Mouse (Mus musculus) heart, embryonic 15.5 days (tissue): Measurements from ENCODE around the gene Abl1. TPM values are rescaled to one million over a fixed set of nuclear protein-coding genes. Genes with fewer than 3 reads are reported as not detected.

ENCODE experiments used
- ATAC-seq: fragments of 200-750 bp; cut with Nextera tagmentation; replicated peaks from 2 replicates; pipeline ENCODE4 v1.8.0; 2017; ENCODE audit warnings: low read depth, moderate TSS enrichment; ENCODE audit not compliant: insufficient number of reproducible peaks, insufficient read depth, low FRiP score
- H3K27ac ChIP-seq: fragments of 300-500 bp; sonication (generic); 2 replicates; pipeline ENCODE4 v1.5.1; 2015; ENCODE audit warnings: mild to moderate bottlenecking, inconsistent platforms
- H3K27me3 ChIP-seq: fragments of 300-500 bp; sonication (generic); 2 replicates; pipeline ENCODE4 v1.6.1; 2015; ENCODE audit warnings: inconsistent platforms
- H3K36me3 ChIP-seq: fragments of 300-500 bp; sonication (generic); 2 replicates; pipeline ENCODE4 v1.6.1; 2015; ENCODE audit warnings: mild to moderate bottlenecking, inconsistent platforms
- H3K4me1 ChIP-seq: fragments of 300-500 bp; sonication (generic); replicated peaks from 2 replicates; pipeline ENCODE4 v1.6.1; 2015; ENCODE audit warnings: inconsistent platforms
- H3K4me2 ChIP-seq: fragments of 300-500 bp; sonication (generic); 2 replicates; pipeline ENCODE4 v1.6.1; 2015; ENCODE audit warnings: inconsistent platforms, mild to moderate bottlenecking, moderate library complexity
- H3K4me3 ChIP-seq: fragments of 300-500 bp; sonication (generic); 2 replicates; pipeline ENCODE4 v1.5.1; 2015; ENCODE audit warnings: mild to moderate bottlenecking, inconsistent platforms
- H3K9ac ChIP-seq: fragments of 300-500 bp; sonication (generic); 2 replicates; pipeline ENCODE4 v1.6.1; 2015; ENCODE audit warnings: mild to moderate bottlenecking, inconsistent platforms
- H3K9me3 ChIP-seq: fragments of 300-500 bp; sonication (generic); replicated peaks from 2 replicates; pipeline ENCODE4 v1.6.1; 2016; ENCODE audit warnings: inconsistent platforms
- WGBS: fragments of 180-500 bp; shearing (Covaris S2); methylation state at CpG from one replicate; pipeline ENCODE4 v1.1.7; 2015; ENCODE audit warnings: mixed read lengths; 5-methylcytosine and 5-hydroxymethylcytosine counted together
- polyA plus RNA-seq: library from polyadenylated mRNA; unstranded; fragments of >200 nt; fragmentation: Nextera tagmentation; extraction: Ambion mirVana; gene quantifications from 2 replicates; pipeline ENCODE4 v1.2.1, GENCODE M21; 2015

The Abl1 gene
- 21.9 and 30.4 TPM in 2 replicates for polyA plus RNA-seq

- no peaks in the 10 kb centered on the region for H3K9me3 ChIP-seq
- H3K36me3 ChIP-seq: no peaks in the 10 kb centered on the region
- no peaks in the 10 kb centered on the region for H3K27me3 ChIP-seq
- under 1% methylated on average over 64 of the region's 64 CpGs for WGBS
- H3K4me2 ChIP-seq: peak within 1 kb of the TSS; percentile 79
- H3K9ac ChIP-seq: peak within 1 kb of the TSS; percentile 95
- peak; percentile 99 for ATAC-seq
- peak within 1 kb of the TSS; percentile 86 for H3K4me3 ChIP-seq
- H3K4me1 ChIP-seq: peaks cover 27% of the 10 kb centered on the region
- H3K27ac ChIP-seq: peak within 1 kb of the TSS; percentile 94
Observed at GRCm38 (mm10) chr2:31688074-31688925, at the start of gene Abl1. TSS of gene Abl1 (plus strand) at chr2:31688376.

DNA sequence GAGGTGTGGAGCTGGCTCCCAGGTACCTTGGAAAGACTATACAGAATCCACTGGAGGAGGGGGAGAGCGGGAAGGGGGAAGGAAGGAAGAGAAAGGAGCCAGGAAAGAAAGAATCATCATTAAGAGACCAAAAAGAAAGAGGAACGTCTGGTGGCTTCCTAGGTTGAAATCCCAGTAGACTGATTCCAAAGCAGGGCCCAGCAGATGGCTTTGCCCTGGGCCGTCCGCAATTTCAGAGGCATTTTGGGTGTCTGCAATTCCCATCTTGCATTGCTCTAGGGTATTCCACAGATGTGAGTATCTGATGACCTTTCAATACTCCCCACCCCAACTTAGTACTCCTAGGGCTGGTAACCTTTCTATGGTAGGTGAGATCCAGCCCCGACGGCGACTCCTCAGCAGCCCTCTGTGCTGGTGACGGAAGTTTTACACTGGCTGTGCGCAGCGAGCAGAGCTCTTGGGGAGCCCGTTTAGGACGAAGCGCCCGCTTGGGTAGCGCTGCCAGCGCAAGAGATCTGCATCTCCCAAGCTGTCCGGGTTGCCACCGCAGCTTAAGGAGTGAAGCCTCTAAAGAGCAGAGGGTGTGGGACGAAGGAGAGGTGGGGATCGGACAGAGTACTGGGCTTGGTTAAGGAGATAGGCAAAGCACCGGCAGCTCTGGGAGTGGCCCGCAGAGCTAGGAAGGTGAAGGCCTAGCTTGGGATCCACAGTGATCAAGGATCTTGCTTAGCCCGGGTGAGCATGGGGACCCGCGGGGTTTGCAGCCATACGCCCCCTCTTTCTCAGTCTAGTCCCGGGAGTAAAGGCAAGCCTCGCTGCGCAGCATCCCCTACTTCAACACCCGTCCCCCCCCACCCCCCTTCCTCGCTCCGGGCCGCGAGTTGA is 49.4 kb upstream of the Abl1 start:
- H3K27ac ChIP-seq: no peak overlapping the region
- WGBS: 2% methylated on average over 32 of the region's 34 CpGs
- H3K27me3 ChIP-seq: peaks cover 100% of the 10 kb centered on the region
- H3K9ac ChIP-seq: no peak overlapping the region
- no peaks in the 10 kb centered on the region for H3K9me3 ChIP-seq
- H3K4me3 ChIP-seq: no peak overlapping the region
- no peak overlapping the region for H3K4me2 ChIP-seq
- no peak for ATAC-seq
- H3K36me3 ChIP-seq: no peaks in the 10 kb centered on the region
- peaks cover 47% of the 10 kb centered on the region for H3K4me1 ChIP-seq

DNA sequence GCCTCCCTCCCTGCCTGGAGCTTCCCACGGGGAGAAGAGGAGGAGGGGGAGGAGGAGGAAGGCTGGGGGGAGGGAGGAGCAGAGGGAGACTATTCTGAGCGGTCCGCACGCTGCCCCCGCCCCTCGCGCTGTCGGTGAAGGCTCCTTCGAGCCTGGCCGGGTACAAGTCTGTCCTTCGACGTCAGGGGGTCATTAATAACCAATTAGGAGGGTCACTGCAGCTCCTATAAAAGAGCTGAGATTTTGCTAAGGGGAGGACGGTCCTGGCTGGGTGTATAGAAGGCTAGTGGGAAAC is 48.8 kb upstream of the Abl1 start:
- H3K36me3 ChIP-seq: no peaks in the 10 kb centered on the region
- H3K4me1 ChIP-seq: peaks cover 47% of the 10 kb centered on the region
- 2% methylated on average over 12 of the region's 13 CpGs for WGBS
- H3K4me2 ChIP-seq: no peak overlapping the region
- H3K27ac ChIP-seq: no peak overlapping the region
- peaks cover 100% of the 10 kb centered on the region for H3K27me3 ChIP-seq
- ATAC-seq: no peak
- no peaks in the 10 kb centered on the region for H3K9me3 ChIP-seq
- H3K9ac ChIP-seq: no peak overlapping the region
- H3K4me3 ChIP-seq: no peak overlapping the region

DNA sequence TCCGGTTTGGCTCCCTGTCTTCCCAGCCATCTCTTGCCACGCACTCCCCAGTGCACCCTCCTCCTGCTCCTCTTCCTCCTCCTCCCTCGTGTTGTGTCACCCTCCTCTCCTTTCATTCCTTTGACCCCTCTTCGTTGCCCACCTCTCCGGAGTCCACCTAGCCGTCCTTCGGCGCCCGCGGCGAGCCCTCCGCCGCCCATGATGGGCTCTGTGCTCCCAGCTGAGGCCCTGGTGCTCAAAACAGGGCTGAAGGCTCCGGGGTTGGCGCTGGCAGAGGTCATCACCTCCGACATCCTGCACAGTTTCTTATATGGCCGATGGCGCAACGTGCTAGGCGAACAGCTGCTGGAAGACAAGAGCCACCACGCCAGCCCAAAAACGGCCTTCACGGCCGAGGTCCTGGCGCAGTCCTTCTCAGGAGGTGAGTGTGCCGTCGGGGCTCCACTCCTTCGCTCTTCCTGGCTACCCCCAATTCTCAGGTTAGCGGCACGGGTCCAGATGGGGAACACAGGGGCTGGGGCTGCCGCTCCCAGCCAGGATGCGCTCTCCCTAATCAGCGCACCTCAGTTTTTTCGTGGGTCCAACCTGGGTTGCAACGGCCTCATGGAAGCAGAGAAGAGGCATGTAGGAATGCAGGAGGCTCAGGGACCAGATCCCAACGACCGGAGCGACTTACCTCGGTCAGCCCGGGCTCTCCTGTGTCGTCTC is 48.1 kb upstream of the Abl1 start, which contains the start of gene Prdm12:
TSS of gene Prdm12 (plus strand) at position 137 of the 708 bp plus-strand sequence.
- H3K4me1 ChIP-seq: peaks cover 47% of the 10 kb centered on the region
- 3% methylated on average over 41 of the region's 41 CpGs for WGBS
- peak within 1 kb of the TSS; percentile 22 for H3K4me3 ChIP-seq
- H3K9ac ChIP-seq: no peak within 1 kb of the TSS
- no peak for ATAC-seq
- 0 out of 2 replicates have a peak within 1 kb of the TSS, but pooled peaks have one; percentile 24 for H3K4me2 ChIP-seq
- H3K27me3 ChIP-seq: peaks cover 100% of the 10 kb centered on the region
- H3K9me3 ChIP-seq: no peaks in the 10 kb centered on the region
- no peaks in the 10 kb centered on the region for H3K36me3 ChIP-seq
- H3K27ac ChIP-seq: no peak within 1 kb of the TSS

GRCm38 (mm10) chr2:31640609-31641507 is 47.3 kb upstream of the Abl1 start:
- H3K4me2 ChIP-seq: 0 out of 2 replicates have a peak overlapping the region, but pooled peaks have one; percentile 24

DNA sequence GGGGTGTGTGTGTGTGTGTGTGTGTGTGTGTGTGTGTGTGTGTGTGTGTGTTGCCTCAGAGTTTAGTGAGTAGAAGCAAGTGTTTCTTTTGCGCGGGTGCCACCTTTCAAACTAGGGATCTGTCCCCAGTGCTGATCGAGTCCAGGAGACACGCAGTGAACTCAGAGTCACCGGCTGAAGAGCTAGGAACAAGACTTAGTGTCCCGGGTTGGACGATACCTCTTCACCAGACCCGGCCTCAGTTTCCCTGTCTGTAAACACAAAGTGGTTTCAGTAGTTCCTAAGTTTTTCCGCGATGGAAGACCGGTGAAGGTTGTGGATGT is 46.7 kb upstream of the Abl1 start:
- Histone ChIP-seq H3K27me3 (peaks cover 99% of the 10 kb centered on the region), H3K9me3 (no peaks in the 10 kb centered on the region), H3K4me1 (peaks cover 35% of the 10 kb centered on the region), H3K27ac (no peak overlapping the region), H3K4me3 (no peak overlapping the region; the same call in 1 of the 2 replicates), H3K36me3 (no peaks in the 10 kb centered on the region), H3K4me2 (no peak overlapping the region), H3K9ac (no peak overlapping the region)
- no peak for ATAC-seq
- 1% methylated on average over 11 of the region's 11 CpGs for WGBS

More at GRCm38 (mm10) chr2:31640609-31641507, 47.3 kb upstream of the Abl1 start:
- H3K9ac ChIP-seq: no peak overlapping the region
- H3K4me1 ChIP-seq: peaks cover 41% of the 10 kb centered on the region
- H3K27ac ChIP-seq: no peak overlapping the region
- H3K27me3 ChIP-seq: peaks cover 99% of the 10 kb centered on the region
- peak overlapping the region; percentile 22 for H3K4me3 ChIP-seq
- no peaks in the 10 kb centered on the region for H3K36me3 ChIP-seq
- 2% methylated on average over 48 of the region's 48 CpGs for WGBS
- ATAC-seq: no peak
- H3K9me3 ChIP-seq: no peaks in the 10 kb centered on the region

- Histone ChIP-seq H3K4me2 (no peak overlapping the region), H3K9me3 (no peaks in the 10 kb centered on the region), H3K27ac (no peak overlapping the region), H3K4me3 (no peak overlapping the region), H3K27me3 (peaks cover 99% of the 10 kb centered on the region), H3K9ac (no peak overlapping the region), H3K4me1 (peaks cover 31% of the 10 kb centered on the region), H3K36me3 (no peaks in the 10 kb centered on the region)
- 3% methylated on average over 18 of the region's 18 CpGs for WGBS
- no peak for ATAC-seq
Observed at GRCm38 (mm10) chr2:31641929-31642328, 46.2 kb upstream of the Abl1 start.

DNA sequence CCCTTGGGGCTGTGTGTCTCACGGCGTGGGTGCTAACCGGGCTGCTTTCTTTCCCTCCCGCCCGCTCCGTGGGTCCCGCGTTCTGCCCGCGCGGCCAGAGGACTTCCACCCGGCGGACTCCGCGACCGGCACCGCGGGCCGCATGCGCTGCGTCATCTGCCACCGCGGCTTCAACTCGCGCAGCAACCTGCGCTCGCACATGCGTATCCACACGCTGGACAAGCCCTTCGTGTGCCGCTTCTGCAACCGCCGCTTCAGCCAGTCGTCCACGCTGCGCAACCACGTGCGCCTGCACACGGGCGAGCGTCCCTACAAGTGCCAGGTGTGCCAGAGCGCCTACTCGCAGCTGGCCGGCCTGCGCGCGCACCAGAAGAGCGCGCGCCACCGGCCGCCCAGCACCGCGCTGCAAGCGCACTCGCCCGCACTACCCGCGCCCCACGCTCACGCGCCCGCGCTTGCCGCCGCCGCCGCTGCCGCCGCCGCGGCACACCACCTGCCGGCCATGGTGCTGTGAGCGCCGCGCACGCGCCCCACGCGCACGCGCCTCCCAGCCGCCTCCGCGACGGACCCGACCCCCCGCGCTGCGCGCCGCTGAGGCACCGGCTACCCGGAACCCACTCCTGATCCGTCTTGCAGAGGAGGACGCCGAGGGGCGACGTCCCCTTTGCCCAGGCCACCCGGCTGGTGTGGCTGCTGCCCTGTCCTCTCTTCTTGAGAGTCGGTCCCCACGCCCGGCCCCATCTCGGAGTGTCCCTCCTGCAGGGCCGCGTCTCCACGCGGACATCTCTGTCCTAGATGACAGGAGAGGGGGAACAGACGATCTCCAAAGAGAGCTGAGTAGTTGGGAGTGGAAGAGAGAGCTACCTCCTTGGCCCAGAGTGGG is 34.0 kb upstream of the Abl1 start:
- 0 out of 2 replicates have a peak, but pooled peaks have one; percentile 8 for ATAC-seq
- Histone ChIP-seq H3K4me1 (peaks cover 13% of the 10 kb centered on the region), H3K4me2 (peak overlapping the region; percentile 100), H3K27me3 (peaks cover 94% of the 10 kb centered on the region), H3K27ac (no peak overlapping the region), H3K36me3 (no peaks in the 10 kb centered on the region), H3K9ac (peak overlapping the region; percentile 51), H3K9me3 (no peaks in the 10 kb centered on the region), H3K4me3 (peak overlapping the region; percentile 59)
- under 1% methylated on average over 94 of the region's 109 CpGs for WGBS

DNA sequence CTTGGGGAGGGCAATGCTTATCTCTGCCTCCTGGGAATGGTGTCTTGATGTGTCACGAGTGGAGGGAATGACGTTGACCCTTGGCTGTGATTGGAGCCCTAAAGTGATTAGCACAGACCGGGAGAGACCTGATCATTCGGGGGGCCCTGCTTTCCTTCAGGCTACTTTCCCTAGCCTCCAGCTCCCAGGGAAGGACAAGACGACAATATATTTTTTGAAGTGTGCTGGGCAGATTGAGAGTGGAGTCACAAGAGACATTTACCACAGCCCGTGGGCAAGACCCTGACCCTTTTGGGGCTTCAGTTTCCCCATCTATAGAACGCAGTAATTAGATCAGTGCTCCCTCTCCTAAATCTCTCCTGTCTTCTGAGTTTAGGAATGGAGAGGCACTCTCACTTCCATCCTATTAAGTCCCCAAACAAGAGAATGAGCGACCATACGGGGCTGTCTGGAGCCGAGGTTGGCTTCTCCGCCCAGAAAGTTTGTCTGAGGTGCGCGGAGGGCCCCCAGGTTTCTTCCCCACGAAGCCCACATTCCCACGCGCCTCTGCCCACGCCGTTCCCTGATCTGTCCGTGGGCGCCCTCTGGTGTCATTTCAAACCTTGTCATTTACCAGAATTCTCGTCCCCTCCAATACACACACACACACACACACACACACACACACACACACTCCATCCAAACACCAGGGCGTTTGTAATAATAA is 33.2 kb upstream of the Abl1 start:
- Histone ChIP-seq H3K9ac (no peak overlapping the region), H3K4me3 (peak overlapping the region; percentile 59)
- WGBS: 4% methylated on average over 22 of the region's 22 CpGs

More for the DNA sequence above, 33.2 kb upstream of the Abl1 start:
- no peak overlapping the region for H3K27ac ChIP-seq
- H3K36me3 ChIP-seq: no peaks in the 10 kb centered on the region
- peaks cover 13% of the 10 kb centered on the region for H3K4me1 ChIP-seq
- H3K4me2 ChIP-seq: peak overlapping the region; percentile 100
- H3K9me3 ChIP-seq: no peaks in the 10 kb centered on the region
- peaks cover 90% of the 10 kb centered on the region for H3K27me3 ChIP-seq
- no peak for ATAC-seq
